Mouse (Mus musculus): ENCODE results near the gene Drc7. TPM values are rescaled to one million over a fixed set of nuclear protein-coding genes. Genes with fewer than 3 reads are reported as not detected.

Drc7 gene
- polyA plus RNA-seq, 1 experiment from 2014 or later: not detected

GRCm38 (mm10) chr8:95127658-95128057 is 72.8 kb downstream of the Drc7 start:
- Histone ChIP-seq H3K9ac (no peak overlapping the region), H3K27me3 (ENCODE audit: insufficient read depth, low read length) (no peaks in the 10 kb centered on the region), H3K36me3 (ENCODE audit: insufficient read depth) (peaks cover 12% of the 10 kb centered on the region; the same call in 1 of the 2 replicates), H3K4me3 (ENCODE audit: low read depth, low read length) (no peak overlapping the region), H3K4me1 (ENCODE audit: insufficient read depth) (no peaks in the 10 kb centered on the region), H3K4me2 (no peak overlapping the region), H3K9me3 (ENCODE audit: low read depth, low read length) (no peaks in the 10 kb centered on the region), H3K27ac (ENCODE audit: low read depth) (no peak overlapping the region)
- no peak for TF ChIP-seq CTCF (IDR thresholded peaks at IDR 0.05; ENCODE audit: low read depth)
- no peak for DNase-seq
- WGBS: 71% methylated on average over 9 of the region's 9 CpGs
- no peak for ATAC-seq (ENCODE audit: insufficient read depth)

Other genes with a start within 250 kb of the Drc7 start
- gene Ccl17, start 244.7 kb upstream of the Drc7 start, polyA plus RNA-seq (2014; fragmentation: Nextera tagmentation; extraction: Ambion mirVana): not detected in 2 replicates
- gene Coq9, start 216.8 kb upstream of the Drc7 start, polyA plus RNA-seq (2014; fragmentation: Nextera tagmentation; extraction: Ambion mirVana): 58.3 and 61.0 TPM in 2 replicates
- gene Ciapin1, start 216.7 kb upstream of the Drc7 start, polyA plus RNA-seq (2014; fragmentation: Nextera tagmentation; extraction: Ambion mirVana): 96.0 and 105 TPM in 2 replicates
- gene Polr2c, start 197.7 kb upstream of the Drc7 start, polyA plus RNA-seq (2014; fragmentation: Nextera tagmentation; extraction: Ambion mirVana): 162 and 169 TPM in 2 replicates
- gene Dok4, start 178.8 kb upstream of the Drc7 start, polyA plus RNA-seq (2014; fragmentation: Nextera tagmentation; extraction: Ambion mirVana): 32.5 and 36.5 TPM in 2 replicates
- gene Ccdc102a, start 137.0 kb upstream of the Drc7 start, polyA plus RNA-seq (2014; fragmentation: Nextera tagmentation; extraction: Ambion mirVana): 29.9 and 34.1 TPM in 2 replicates
- gene Adgrg5, start 131.4 kb upstream of the Drc7 start, polyA plus RNA-seq (2014; fragmentation: Nextera tagmentation; extraction: Ambion mirVana): 0.18 and 0.21 TPM in 2 replicates
- 33.8 and 45.3 TPM in 2 replicates for gene Adgrg1, start 80.4 kb upstream of the Drc7 start, polyA plus RNA-seq (2014; fragmentation: Nextera tagmentation; extraction: Ambion mirVana)
- 4.0 and 4.7 TPM in 2 replicates for gene Adgrg3, start 37.4 kb upstream of the Drc7 start, polyA plus RNA-seq (2014; fragmentation: Nextera tagmentation; extraction: Ambion mirVana)
- gene Katnb1, start 26.1 kb downstream of the Drc7 start, polyA plus RNA-seq (2014; fragmentation: Nextera tagmentation; extraction: Ambion mirVana): 19.4 and 23.1 TPM in 2 replicates
- gene Kifc3, start 147.7 kb downstream of the Drc7 start, polyA plus RNA-seq (2014; fragmentation: Nextera tagmentation; extraction: Ambion mirVana): 17.3 and 20.7 TPM in 2 replicates

All from lung, embryonic 14.5 days (tissue).